Mouse (Mus musculus): ENCODE data around the gene Abca2. TPM values are rescaled to one million over a fixed set of nuclear protein-coding genes. Genes with fewer than 3 reads are reported as not detected.

Abca2 gene
- polyA plus RNA-seq, 1 experiment from 2014 or later = 11.1 TPM

DNA sequence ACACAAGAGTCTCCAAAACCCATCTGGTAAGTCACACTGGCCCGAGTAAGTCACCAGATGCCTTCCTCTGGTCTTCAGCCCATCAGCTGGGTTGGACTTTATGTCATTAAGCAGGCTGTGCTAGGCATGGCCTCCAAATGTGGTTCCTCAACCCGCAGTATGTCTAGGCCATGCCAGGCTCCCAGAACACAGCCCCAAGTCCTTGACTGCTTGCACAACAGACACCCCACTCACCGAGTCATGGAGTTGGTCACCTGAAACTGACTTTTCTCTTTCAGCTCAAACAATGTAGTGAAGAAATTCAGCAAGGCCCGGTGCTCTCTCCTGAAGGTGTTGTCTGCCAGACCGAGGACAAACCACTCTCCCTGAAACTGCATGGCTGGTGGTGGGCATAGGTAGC lies 64.5 kb downstream of the Abca2 start:
- Histone ChIP-seq H3K36me3 (no peaks in the 10 kb centered on the region), H3K9me3 (replicated peaks) (no peaks in the 10 kb centered on the region), H3K4me2 (no peak overlapping the region), H3K27ac (no peak overlapping the region), H3K9ac (no peak overlapping the region), H3K4me3 (replicated peaks) (no peak overlapping the region), H3K4me1 (peaks cover 4% of the 10 kb centered on the region; the same call in 1 of the 2 replicates), H3K27me3 (no peaks in the 10 kb centered on the region)
- no peak for ATAC-seq (replicated peaks; ENCODE audit: low FRiP score)
- 83% methylated on average over 5 of the region's 5 CpGs for WGBS

DNA sequence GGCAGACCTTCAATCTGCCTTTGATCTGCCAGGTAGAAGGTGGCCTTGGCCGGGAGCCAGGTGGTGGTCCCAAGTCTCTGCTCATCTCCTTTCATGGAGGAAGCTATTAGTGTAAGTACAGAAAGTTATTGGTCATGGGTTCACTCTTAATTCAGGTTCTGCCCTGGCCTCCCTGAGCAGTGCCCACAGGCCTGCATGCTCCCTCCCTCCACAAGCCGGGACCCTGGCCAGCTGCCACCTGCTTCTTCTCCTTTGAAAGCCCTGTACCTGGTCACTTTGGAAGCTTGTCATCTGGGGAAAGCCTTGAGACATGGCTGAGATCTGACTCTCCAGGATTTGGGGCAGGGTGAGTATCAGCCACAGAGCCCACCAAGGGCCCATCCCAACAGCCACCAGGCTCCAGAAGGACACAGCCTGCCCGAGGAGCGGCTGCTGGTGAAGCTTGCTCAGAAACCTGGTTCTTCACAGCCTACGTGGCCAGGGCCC lies 65.0 kb downstream of the Abca2 start, which contains the start of gene Lcn12:
Gene Lcn12, minus strand, starts transcription at position 436 of the 486 bp plus-strand sequence.
- H3K4me2 ChIP-seq = no peak within 1 kb of the TSS
- H3K9ac ChIP-seq = no peak within 1 kb of the TSS
- ATAC-seq (replicated peaks; ENCODE audit: low FRiP score) = no peak
- H3K4me1 ChIP-seq = peaks cover 7% of the 10 kb centered on the region; the same call in 1 of the 2 replicates
- no peaks in the 10 kb centered on the region for H3K9me3 ChIP-seq (replicated peaks)
- H3K4me3 ChIP-seq (replicated peaks) = no peak within 1 kb of the TSS
- H3K27ac ChIP-seq = no peak within 1 kb of the TSS
- H3K27me3 ChIP-seq = no peaks in the 10 kb centered on the region
- no peaks in the 10 kb centered on the region for H3K36me3 ChIP-seq
- WGBS = 89% methylated on average over 5 of the region's 5 CpGs

DNA sequence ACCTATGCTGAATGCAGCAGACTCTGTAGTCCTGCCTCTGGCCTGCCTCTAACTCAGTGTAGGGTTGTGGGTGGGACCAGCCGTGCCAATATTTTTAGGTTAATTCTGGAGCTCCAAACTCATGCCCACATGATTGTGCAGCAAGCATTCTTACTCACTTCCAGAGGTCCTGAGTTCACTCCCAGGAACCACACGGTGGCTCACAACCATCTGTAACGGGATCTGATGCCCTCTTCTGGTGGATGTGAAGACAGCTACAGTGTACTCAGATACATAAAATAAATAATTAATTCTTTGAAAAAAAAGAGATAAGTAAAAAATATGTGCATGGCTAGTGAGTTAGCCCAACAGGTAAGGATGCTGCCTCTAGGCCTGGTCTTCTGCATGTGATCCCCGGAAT lies 68.0 kb downstream of the Abca2 start:
- no peaks in the 10 kb centered on the region for H3K27me3 ChIP-seq
- WGBS = 49% methylated on average over 4 of the region's 4 CpGs
- H3K4me2 ChIP-seq = no peak overlapping the region
- ATAC-seq (replicated peaks; ENCODE audit: low FRiP score) = no peak
- peaks cover 17% of the 10 kb centered on the region for H3K4me1 ChIP-seq
- H3K9ac ChIP-seq = no peak overlapping the region
- H3K9me3 ChIP-seq (replicated peaks) = no peaks in the 10 kb centered on the region
- no peak overlapping the region for H3K27ac ChIP-seq
- H3K4me3 ChIP-seq (replicated peaks) = no peak overlapping the region
- H3K36me3 ChIP-seq = no peaks in the 10 kb centered on the region

Small RNA genes within 50 kb of the gene (microRNA-seq; reads per million reads assigned to microRNA genes)
- gene Mir3087 = not detected

Other genes starting within 250 kb of the Abca2 start
- 21.8 and 23.7 TPM in 2 replicates for gene Nrarp, start 247.9 kb upstream of the Abca2 start, polyA plus RNA-seq (2015; fragmentation: Nextera tagmentation; extraction: Ambion mirVana)
- 11.7 and 14.1 TPM in 2 replicates for gene Tor4a, start 231.8 kb upstream of the Abca2 start, polyA plus RNA-seq (2015; fragmentation: Nextera tagmentation; extraction: Ambion mirVana)
- 114 and 124 TPM in 2 replicates for gene Nelfb, start 217.2 kb upstream of the Abca2 start, polyA plus RNA-seq (2015; fragmentation: Nextera tagmentation; extraction: Ambion mirVana)
- 0.23 and 0.55 TPM in 2 replicates for gene Stpg3, start 214.1 kb upstream of the Abca2 start, polyA plus RNA-seq (2015; fragmentation: Nextera tagmentation; extraction: Ambion mirVana)
- 1.4 and 1.9 TPM in 2 replicates for gene Fam166a, start 210.0 kb upstream of the Abca2 start, polyA plus RNA-seq (2015; fragmentation: Nextera tagmentation; extraction: Ambion mirVana)
- gene Tubb4b, start 204.0 kb upstream of the Abca2 start, polyA plus RNA-seq (2015; fragmentation: Nextera tagmentation; extraction: Ambion mirVana) = 555 and 581 TPM in 2 replicates
- 0.78 and 0.99 TPM in 2 replicates for gene Slc34a3, start 194.3 kb upstream of the Abca2 start, polyA plus RNA-seq (2015; fragmentation: Nextera tagmentation; extraction: Ambion mirVana)
- 0.31 and 0.41 TPM in 2 replicates for gene Rnf224, start 191.9 kb upstream of the Abca2 start, polyA plus RNA-seq (2015; fragmentation: Nextera tagmentation; extraction: Ambion mirVana)
- gene Rnf208, start 186.4 kb upstream of the Abca2 start, polyA plus RNA-seq (2015; fragmentation: Nextera tagmentation; extraction: Ambion mirVana) = 20.7 and 21.8 TPM in 2 replicates
- 0.51 and 0.55 TPM in 2 replicates for gene Cysrt1, start 186.3 kb upstream of the Abca2 start, polyA plus RNA-seq (2015; fragmentation: Nextera tagmentation; extraction: Ambion mirVana)
- 5.3 and 5.4 TPM in 2 replicates for gene AL732309.1, start 181.8 kb upstream of the Abca2 start, polyA plus RNA-seq (2015; fragmentation: Nextera tagmentation; extraction: Ambion mirVana)
- gene Tmem203, start 173.3 kb upstream of the Abca2 start, polyA plus RNA-seq (2015; fragmentation: Nextera tagmentation; extraction: Ambion mirVana) = 23.4 and 23.6 TPM in 2 replicates
- 9.2 and 11.3 TPM in 2 replicates for gene Tprn, start 166.1 kb upstream of the Abca2 start, polyA plus RNA-seq (2015; fragmentation: Nextera tagmentation; extraction: Ambion mirVana)
- gene Ssna1, start 156.3 kb upstream of the Abca2 start, polyA plus RNA-seq (2015; fragmentation: Nextera tagmentation; extraction: Ambion mirVana) = 204 and 207 TPM in 2 replicates
- 123 and 129 TPM in 2 replicates for gene Anapc2, start 156.2 kb upstream of the Abca2 start, polyA plus RNA-seq (2015; fragmentation: Nextera tagmentation; extraction: Ambion mirVana)
- not detected in 2 replicates for gene Tmem210, start 140.6 kb upstream of the Abca2 start, polyA plus RNA-seq (2015; fragmentation: Nextera tagmentation; extraction: Ambion mirVana)
- 0.46 TPM in 1 of 2 replicates, not detected in the other for gene Lrrc26, start 138.8 kb upstream of the Abca2 start, polyA plus RNA-seq (2015; fragmentation: Nextera tagmentation; extraction: Ambion mirVana)
- gene Grin1, start 109.5 kb upstream of the Abca2 start, polyA plus RNA-seq (2015; fragmentation: Nextera tagmentation; extraction: Ambion mirVana) = 0.53 and 0.71 TPM in 2 replicates
- gene Man1b1, start 96.4 kb upstream of the Abca2 start, polyA plus RNA-seq (2015; fragmentation: Nextera tagmentation; extraction: Ambion mirVana) = 50.5 and 53.2 TPM in 2 replicates
- 23.4 TPM in 2 replicates for gene Dpp7, start 72.3 kb upstream of the Abca2 start, polyA plus RNA-seq (2015; fragmentation: Nextera tagmentation; extraction: Ambion mirVana)
- gene Uap1l1, start 63.0 kb upstream of the Abca2 start, polyA plus RNA-seq (2015; fragmentation: Nextera tagmentation; extraction: Ambion mirVana) = 24.9 and 27.3 TPM in 2 replicates
- 40.4 and 42.7 TPM in 2 replicates for gene Sapcd2, start 56.4 kb upstream of the Abca2 start, polyA plus RNA-seq (2015; fragmentation: Nextera tagmentation; extraction: Ambion mirVana)
- 4.5 and 4.6 TPM in 2 replicates for gene Entpd2, start 32.8 kb upstream of the Abca2 start, polyA plus RNA-seq (2015; fragmentation: Nextera tagmentation; extraction: Ambion mirVana)
- 41.3 and 52.5 TPM in 2 replicates for gene Npdc1, start 29.4 kb upstream of the Abca2 start, polyA plus RNA-seq (2015; fragmentation: Nextera tagmentation; extraction: Ambion mirVana)
- 0.08 and 0.18 TPM in 2 replicates for gene Fut7, start 5.4 kb upstream of the Abca2 start, polyA plus RNA-seq (2015; fragmentation: Nextera tagmentation; extraction: Ambion mirVana)
- gene Clic3, start 28.1 kb downstream of the Abca2 start, polyA plus RNA-seq (2015; fragmentation: Nextera tagmentation; extraction: Ambion mirVana) = 3.6 and 3.9 TPM in 2 replicates
- 30.4 and 31.8 TPM in 2 replicates for gene Paxx, start 32.4 kb downstream of the Abca2 start, polyA plus RNA-seq (2015; fragmentation: Nextera tagmentation; extraction: Ambion mirVana)
- 1.6 and 2.2 TPM in 2 replicates for gene Ptgds, start 41.3 kb downstream of the Abca2 start, polyA plus RNA-seq (2015; fragmentation: Nextera tagmentation; extraction: Ambion mirVana)
- not detected in 2 replicates for gene Lcn12, start 65.2 kb downstream of the Abca2 start, polyA plus RNA-seq (2015; fragmentation: Nextera tagmentation; extraction: Ambion mirVana)
- gene Fbxw5, start 72.0 kb downstream of the Abca2 start, polyA plus RNA-seq (2015; fragmentation: Nextera tagmentation; extraction: Ambion mirVana) = 85.1 and 96.1 TPM in 2 replicates
- gene C8g, start 73.0 kb downstream of the Abca2 start, polyA plus RNA-seq (2015; fragmentation: Nextera tagmentation; extraction: Ambion mirVana) = 6.3 and 7.8 TPM in 2 replicates
- gene Traf2, start 118.2 kb downstream of the Abca2 start, polyA plus RNA-seq (2015; fragmentation: Nextera tagmentation; extraction: Ambion mirVana) = 36.0 and 37.3 TPM in 2 replicates
- 373 and 392 TPM in 2 replicates for gene Edf1, start 129.1 kb downstream of the Abca2 start, polyA plus RNA-seq (2015; fragmentation: Nextera tagmentation; extraction: Ambion mirVana)
- gene Mamdc4, start 146.1 kb downstream of the Abca2 start, polyA plus RNA-seq (2015; fragmentation: Nextera tagmentation; extraction: Ambion mirVana) = 8.4 and 10.1 TPM in 2 replicates
- 184 and 197 TPM in 2 replicates for gene Phpt1, start 146.5 kb downstream of the Abca2 start, polyA plus RNA-seq (2015; fragmentation: Nextera tagmentation; extraction: Ambion mirVana)
- gene Ajm1, start 153.1 kb downstream of the Abca2 start, polyA plus RNA-seq (2015; fragmentation: Nextera tagmentation; extraction: Ambion mirVana) = 0.15 and 0.21 TPM in 2 replicates
- gene Rabl6, start 179.8 kb downstream of the Abca2 start, polyA plus RNA-seq (2015; fragmentation: Nextera tagmentation; extraction: Ambion mirVana) = 72.8 and 74.7 TPM in 2 replicates
- gene Ccdc183, start 189.0 kb downstream of the Abca2 start, polyA plus RNA-seq (2015; fragmentation: Nextera tagmentation; extraction: Ambion mirVana) = 0.12 and 0.27 TPM in 2 replicates
- gene Tmem141, start 193.3 kb downstream of the Abca2 start, polyA plus RNA-seq (2015; fragmentation: Nextera tagmentation; extraction: Ambion mirVana) = 31.6 and 32.4 TPM in 2 replicates
- gene Fcna, start 199.3 kb downstream of the Abca2 start, polyA plus RNA-seq (2015; fragmentation: Nextera tagmentation; extraction: Ambion mirVana) = 3.3 and 4.2 TPM in 2 replicates
- not detected in 2 replicates for gene Lcn8, start 224.4 kb downstream of the Abca2 start, polyA plus RNA-seq (2015; fragmentation: Nextera tagmentation; extraction: Ambion mirVana)
- not detected in 2 replicates for gene Lcn5, start 229.2 kb downstream of the Abca2 start, polyA plus RNA-seq (2015; fragmentation: Nextera tagmentation; extraction: Ambion mirVana)
- gene Lcn6, start 248.1 kb downstream of the Abca2 start, polyA plus RNA-seq (2015; fragmentation: Nextera tagmentation; extraction: Ambion mirVana) = not detected in 2 replicates